21 mouse cellular contexts compared by ENCODE assay signal in genomic region chr10:8121895-8122294, GRCm38 (mm10).
DNase-seq lines count a peak whose midpoint lies in the region; ATAC-seq and TF ChIP-seq lines count a peak whose summit lies in the region.
"Had no signal": no experiment of that assay in that cellular context is flagged by ENCODE, and none has a peak within 500 bp of the region (broad histone marks: within the 10 kb centered on the region; RNA-seq: fewer than 3 reads in every experiment).

No protein-coding gene starts in this region.

- H3K27ac ChIP-seq in liver, adult 2 months (replicated peaks; ENCODE audit: insufficient read depth, low read depth, low read length), result no peak overlapping the region
- no peak overlapping the region for H3K27ac ChIP-seq in liver, embryonic 12.5 days
- H3K27ac ChIP-seq in liver, embryonic 16.5 days (ENCODE audit: low read length), result no peak overlapping the region; the same call in 1 of the 2 replicates
- H3K27ac ChIP-seq: forebrain, embryonic 15.5 days; heart, adult 2 months; hindbrain, embryonic 10.5 days; hindbrain, embryonic 13.5 days had no signal

- ATAC-seq in liver, embryonic 12.5 days, result no peak
- ATAC-seq in liver, embryonic 16.5 days (ENCODE audit: low read depth), result peak; percentile 60; the same call in 1 of the 2 replicates
- peak; percentile 63 for ATAC-seq in megakaryocyte progenitor cell, adult 5-6 weeks (replicated peaks; ENCODE audit: poor library complexity)
- no peak for ATAC-seq in activated CD4-positive, CD25-positive, alpha-beta regulatory T cell, adult 4 months
- ATAC-seq: CD4-positive, CD25-positive, alpha-beta regulatory T cell, adult 4 months; forebrain, embryonic 15.5 days; hindbrain, embryonic 16.5 days had no signal

- 7% methylated on average over 4 of the region's 4 CpGs for WGBS in liver, adult 2 months
- 31% methylated on average over 4 of the region's 4 CpGs for WGBS in liver, embryonic 12.5 days (ENCODE audit: insufficient replicate concordance)
- WGBS in liver, embryonic 16.5 days (ENCODE audit: insufficient replicate concordance), result 27% methylated on average over 4 of the region's 4 CpGs

- no peaks in the 10 kb centered on the region for H3K79me2 ChIP-seq in liver, adult 2 months (ENCODE audit: control insufficient read depth, insufficient read depth, low read length)

- no peak for TF ChIP-seq CTCF in liver, adult 2 months (IDR thresholded peaks at IDR 0.05; ENCODE audit: low read depth, low read length)

- H3K4me1 ChIP-seq in liver, adult 2 months (ENCODE audit: control insufficient read depth, insufficient read depth, low read length), result no peaks in the 10 kb centered on the region; the same call in 1 of the 2 replicates
- H3K4me1 ChIP-seq in liver, embryonic 12.5 days, result no peaks in the 10 kb centered on the region
- H3K4me1 ChIP-seq in liver, embryonic 16.5 days (ENCODE audit: control insufficient read depth, low read depth, low read length), result no peaks in the 10 kb centered on the region; the same call in 1 of the 2 replicates
- H3K4me1 ChIP-seq: forebrain, embryonic 15.5 days; hindbrain, embryonic 13.5 days had no signal

- no peak overlapping the region for H3K4me2 ChIP-seq in liver, embryonic 12.5 days
- H3K4me2 ChIP-seq in liver, embryonic 16.5 days (ENCODE audit: low read depth, low read length), result no peak overlapping the region
- H3K4me2 ChIP-seq: forebrain, embryonic 15.5 days; heart, embryonic 11.5 days; hindbrain, embryonic 13.5 days had no signal

- H3K9me3 ChIP-seq in liver, embryonic 12.5 days (replicated peaks), result no peaks in the 10 kb centered on the region
- no peaks in the 10 kb centered on the region for H3K9me3 ChIP-seq in liver, embryonic 16.5 days (replicated peaks; ENCODE audit: control insufficient read depth, low read length)
- H3K9me3 ChIP-seq: forebrain, embryonic 15.5 days; hindbrain, embryonic 10.5 days; hindbrain, embryonic 13.5 days had no signal

- TF ChIP-seq POLR2A in liver, adult 2 months (IDR thresholded peaks at IDR 0.05; ENCODE audit: extremely low read depth, insufficient read depth, low read length), result no peak

- peak; percentile 65 for DNase-seq in liver, adult 2 months (ENCODE audit: extremely low read depth, low read depth, low spot score)
- DNase-seq in 416B (ENCODE audit: low read depth), result peak; percentile 24
- DNase-seq in urinary bladder, postnatal 36 days (ENCODE audit: low spot score in 2 of 2), result no peak
- DNase-seq: adrenal gland, adult 8-10 months; adrenal gland, postnatal 36 days; cerebellum, adult 18-20 months; cerebellum, adult 9-10 months; cerebellum, postnatal 14 days; gastrocnemius, postnatal 25 days; heart, adult 2 months; heart, postnatal 36 days had no signal

- H3K36me3 ChIP-seq in liver, adult 2 months (ENCODE audit: control insufficient read depth, insufficient read depth, low read length), result no peaks in the 10 kb centered on the region
- no peaks in the 10 kb centered on the region for H3K36me3 ChIP-seq in liver, embryonic 12.5 days
- H3K36me3 ChIP-seq in liver, embryonic 16.5 days (ENCODE audit: control insufficient read depth, insufficient read depth), result no peaks in the 10 kb centered on the region
- H3K36me3 ChIP-seq: forebrain, embryonic 15.5 days; hindbrain, embryonic 10.5 days; hindbrain, embryonic 13.5 days had no signal

- no peak overlapping the region for H3K4me3 ChIP-seq in liver, adult 2 months (ENCODE audit: insufficient read depth, low read depth, low read length)
- no peak overlapping the region for H3K4me3 ChIP-seq in liver, embryonic 12.5 days
- H3K4me3 ChIP-seq in liver, embryonic 16.5 days (ENCODE audit: low read depth, low read length), result no peak overlapping the region
- H3K4me3 ChIP-seq: forebrain, embryonic 15.5 days; heart, adult 2 months; hindbrain, embryonic 10.5 days; hindbrain, embryonic 13.5 days had no signal

- no peaks in the 10 kb centered on the region for H3K27me3 ChIP-seq in liver, adult 2 months (ENCODE audit: control insufficient read depth, insufficient read depth, low read length)
- H3K27me3 ChIP-seq in liver, embryonic 12.5 days (replicated peaks), result no peaks in the 10 kb centered on the region
- H3K27me3 ChIP-seq in liver, embryonic 16.5 days (ENCODE audit: control insufficient read depth, insufficient read depth, low read depth, low read length), result no peaks in the 10 kb centered on the region
- H3K27me3 ChIP-seq: forebrain, embryonic 15.5 days; hindbrain, embryonic 13.5 days had no signal

- H3K9ac ChIP-seq in liver, adult 2 months (ENCODE audit: low read depth, low read length), result no peak overlapping the region
- no peak overlapping the region for H3K9ac ChIP-seq in liver, embryonic 12.5 days
- H3K9ac ChIP-seq in liver, embryonic 16.5 days (ENCODE audit: low read depth, low read length), result no peak overlapping the region
- H3K9ac ChIP-seq: forebrain, embryonic 15.5 days; hindbrain, embryonic 13.5 days had no signal

Comparison
In these comparisons a context has a peak if more than half of its experiments do, and no peak if none do; other contexts are left out.
1. ATAC-seq: peak in liver, embryonic 16.5 days (single experiment) and megakaryocyte progenitor cell, adult 5-6 weeks (single experiment); none in liver, embryonic 12.5 days (single experiment) and activated CD4-positive, CD25-positive, alpha-beta regulatory T cell, adult 4 months (single experiment).
2. DNase-seq: peak in liver, adult 2 months (single experiment) and 416B (single experiment); none in urinary bladder, postnatal 36 days (0 of 2).